Mouse (Mus musculus): ENCODE measurements around the gene Grid1.

DNA sequence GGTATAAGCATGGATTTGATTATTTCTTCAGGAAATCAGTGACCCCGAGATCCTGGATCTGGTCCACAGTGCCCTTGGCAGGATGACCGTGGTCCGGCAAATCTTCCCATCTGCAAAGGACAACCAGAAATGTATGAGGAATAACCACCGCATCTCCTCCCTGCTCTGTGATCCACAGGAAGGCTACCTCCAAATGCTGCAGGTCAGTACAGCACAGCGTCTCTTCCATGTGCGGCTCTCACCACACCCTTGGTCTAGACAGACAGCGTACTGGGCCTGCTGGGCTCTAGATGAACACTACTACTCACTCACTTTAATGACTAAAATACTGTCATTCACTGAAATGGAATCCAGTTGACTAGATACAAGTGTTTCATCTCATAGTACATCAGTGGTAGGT is 489.3 kb downstream of the Grid1 start:
- TF ChIP-seq POLR2A (IDR thresholded peaks at IDR 0.05; ENCODE audit: extremely low read depth, insufficient read depth, low read length) (no peak), CTCF (IDR thresholded peaks at IDR 0.05; ENCODE audit: extremely low read depth, insufficient read depth, low read length) (no peak)

Data from cortical plate, adult 2 months (tissue).